Mouse (Mus musculus) B cell, adult (primary cell): Measurements from ENCODE around the gene Ccdc88c. TPM values are rescaled to one million over a fixed set of nuclear protein-coding genes. Genes with fewer than 3 reads are reported as not detected.

Experiments
- total RNA-seq: library from RNA; stranded (reverse); gene quantifications from 4 replicates; pipeline ENCODE4 v1.2.4, GENCODE M21; 2023; ENCODE audit not compliant: inconsistent age

The Ccdc88c gene
- total RNA-seq = 227 to 268 TPM (median 245 TPM) in 4 replicates

DNA sequence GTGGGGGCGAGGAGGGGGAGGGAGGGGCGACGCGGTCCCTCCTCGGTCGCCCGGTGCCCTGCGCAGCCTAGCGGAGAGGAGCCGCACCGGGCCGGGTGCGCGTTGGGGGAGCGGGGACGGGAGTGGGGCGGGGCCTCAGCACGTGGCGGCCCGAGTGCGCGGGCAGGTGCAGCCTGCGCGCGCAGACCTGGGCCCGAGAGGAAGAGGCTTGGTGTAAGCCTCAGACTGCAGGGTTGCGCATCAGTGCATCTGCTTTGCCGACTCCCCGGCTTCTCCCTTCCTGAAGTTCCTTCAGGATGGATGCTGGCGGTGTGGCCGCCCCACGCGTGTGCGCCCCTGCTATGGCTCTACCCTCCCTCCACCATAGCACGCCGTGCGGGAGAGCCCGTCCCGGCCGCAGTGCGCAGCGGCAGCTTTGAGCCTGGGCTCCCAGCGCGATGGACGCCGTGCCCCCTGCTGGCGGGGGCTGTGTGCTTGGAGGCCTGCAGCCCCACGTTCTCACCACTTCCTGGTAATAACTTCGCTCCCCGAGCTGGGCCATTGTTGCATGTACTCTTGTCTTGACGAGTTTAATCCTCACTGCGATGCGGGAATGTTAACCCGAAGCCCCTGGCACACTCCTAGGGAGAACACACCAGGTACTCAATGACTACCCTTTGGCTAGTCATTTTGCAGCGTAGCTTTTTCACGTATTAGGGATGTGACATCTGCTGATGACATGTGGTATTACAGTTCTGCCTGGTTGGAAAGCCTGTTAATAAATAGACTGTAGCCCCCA lies at the start of gene Ccdc88c:
Ccdc88c (minus strand) TSS at position 103 of the 778 bp plus-strand sequence.

DNA sequence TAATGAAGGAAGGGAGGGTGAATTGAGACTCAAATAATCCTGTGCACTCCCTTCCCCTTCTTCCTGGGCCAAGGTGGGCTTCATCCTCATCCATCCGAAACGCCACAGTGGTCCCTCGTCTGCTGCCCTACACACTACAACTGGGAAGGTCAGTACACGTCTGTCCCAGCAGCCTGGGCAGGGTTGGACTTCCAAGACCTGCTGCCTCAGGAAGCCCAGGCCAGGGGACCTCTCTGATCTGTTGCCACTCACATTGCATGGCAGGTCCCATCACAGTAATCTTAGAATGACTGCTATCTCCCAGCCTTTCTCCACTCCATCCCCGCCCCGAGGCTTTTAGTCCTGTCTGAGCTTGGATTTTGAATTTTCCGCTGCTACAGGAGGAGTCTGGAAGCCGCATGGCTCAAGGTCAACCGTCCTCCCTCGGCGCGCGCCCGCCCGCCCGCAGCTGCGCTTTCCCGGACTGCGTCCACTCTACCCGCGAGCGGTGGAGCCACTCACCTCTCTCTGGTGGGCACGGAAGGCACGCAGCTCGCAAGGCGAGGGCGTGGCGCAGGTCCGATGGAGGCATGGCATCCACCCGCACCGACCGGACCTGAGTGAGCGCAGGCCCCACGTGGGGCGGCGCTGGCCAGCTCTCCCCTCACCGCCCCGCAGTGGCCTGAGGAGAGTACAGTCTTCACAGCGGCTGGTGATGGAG lies 121.1 kb downstream of the Ccdc88c start, which contains the start of gene Gpr68:
Gpr68 (minus strand) TSS at position 601 of the 700 bp plus-strand sequence.

Other genes starting within 250 kb of the Ccdc88c start
- gene Dglucy, start 250.0 kb downstream of the Ccdc88c start, total RNA-seq = 5.2 to 9.0 TPM (median 7.0 TPM) in 4 replicates
- gene Gpr68, start 120.9 kb downstream of the Ccdc88c start, total RNA-seq = 1.2 to 2.7 TPM (median 2.2 TPM) in 4 replicates
- gene Ppp4r3a, start 54.6 kb upstream of the Ccdc88c start, total RNA-seq = 143 to 156 TPM (median 152 TPM) in 4 replicates